Mouse (Mus musculus): ENCODE data around the gene Olfr1410. TPM values are rescaled to one million over a fixed set of nuclear protein-coding genes. Genes with fewer than 3 reads are reported as not detected.

Olfr1410 gene
- polyA plus RNA-seq, 1 experiment = not detected

DNA sequence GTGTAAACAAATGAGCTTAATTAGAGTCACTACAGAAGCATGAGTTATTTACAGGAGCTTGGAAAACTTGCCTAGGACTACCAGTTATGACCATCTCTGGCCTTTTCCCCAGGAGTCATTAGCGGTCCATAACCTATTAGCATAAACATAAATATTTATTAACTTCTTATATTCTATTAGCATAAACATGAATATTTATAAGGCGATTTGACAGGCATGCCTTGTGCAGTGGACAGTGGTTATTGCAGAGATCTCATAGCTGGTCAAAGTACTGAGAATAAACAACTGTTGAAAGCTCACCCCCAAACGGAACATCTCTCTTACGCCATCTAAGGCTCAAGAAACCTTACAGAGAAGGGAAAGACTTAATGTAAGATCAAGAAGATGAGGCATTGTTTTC is 7.6 kb downstream of the Olfr1410 start:
- H3K36me3 ChIP-seq (ENCODE audit: control insufficient read depth, insufficient read depth, low read length) = no peaks in the 10 kb centered on the region
- no peaks in the 10 kb centered on the region for H3K27me3 ChIP-seq (replicated peaks; ENCODE audit: control insufficient read depth, insufficient read depth, low read length)
- WGBS = 41% methylated on average over 4 of the region's 4 CpGs
- no peak overlapping the region for H3K27ac ChIP-seq (ENCODE audit: insufficient read depth, low read depth, low read length)
- no peak for DNase-seq
- no peaks in the 10 kb centered on the region for H3K4me1 ChIP-seq (ENCODE audit: control insufficient read depth, insufficient read depth, low read length)
- no peak overlapping the region for H3K4me3 ChIP-seq (ENCODE audit: insufficient read depth, low read depth, low read length)
- TF ChIP-seq POLR2A (IDR thresholded peaks at IDR 0.05; ENCODE audit: low read depth, low read length) (no peak), CTCF (conservative IDR thresholded peaks at IDR 0.05; ENCODE audit: insufficient read depth, insufficient read length, low read depth, low read length) (no peak)

DNA sequence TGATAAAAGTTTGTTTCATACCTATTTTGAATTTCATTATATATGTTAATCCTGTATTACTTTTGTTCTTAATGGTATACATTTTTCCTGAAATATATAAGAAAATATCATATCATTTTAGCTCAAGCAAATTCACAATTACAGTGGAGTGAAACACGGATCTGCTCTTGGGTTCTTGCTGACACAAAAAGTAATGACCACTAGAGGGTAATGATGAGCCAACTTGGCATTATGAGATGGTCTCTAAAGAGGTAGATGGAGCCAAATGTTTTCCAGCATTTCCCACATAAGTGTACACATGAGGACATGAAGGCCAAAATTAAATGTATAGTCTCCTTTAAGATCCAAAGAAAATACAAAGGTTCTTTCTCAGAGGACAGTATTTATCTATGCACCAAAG is 8.9 kb downstream of the Olfr1410 start:
- Histone ChIP-seq H3K27ac (ENCODE audit: insufficient read depth, low read depth, low read length) (no peak overlapping the region), H3K4me3 (ENCODE audit: insufficient read depth, low read depth, low read length) (no peak overlapping the region), H3K4me1 (ENCODE audit: control insufficient read depth, insufficient read depth, low read length) (no peaks in the 10 kb centered on the region), H3K36me3 (ENCODE audit: control insufficient read depth, insufficient read depth, low read length) (no peaks in the 10 kb centered on the region), H3K27me3 (replicated peaks; ENCODE audit: control insufficient read depth, insufficient read depth, low read length) (no peaks in the 10 kb centered on the region)
- TF ChIP-seq POLR2A (IDR thresholded peaks at IDR 0.05; ENCODE audit: low read depth, low read length) (no peak), CTCF (conservative IDR thresholded peaks at IDR 0.05; ENCODE audit: insufficient read depth, insufficient read length, low read depth, low read length) (no peak; the same call in 1 of the 2 replicates)
- peak; percentile 26 for DNase-seq
- WGBS = 2% methylated on average over 1 of the region's 1 CpGs

DNA sequence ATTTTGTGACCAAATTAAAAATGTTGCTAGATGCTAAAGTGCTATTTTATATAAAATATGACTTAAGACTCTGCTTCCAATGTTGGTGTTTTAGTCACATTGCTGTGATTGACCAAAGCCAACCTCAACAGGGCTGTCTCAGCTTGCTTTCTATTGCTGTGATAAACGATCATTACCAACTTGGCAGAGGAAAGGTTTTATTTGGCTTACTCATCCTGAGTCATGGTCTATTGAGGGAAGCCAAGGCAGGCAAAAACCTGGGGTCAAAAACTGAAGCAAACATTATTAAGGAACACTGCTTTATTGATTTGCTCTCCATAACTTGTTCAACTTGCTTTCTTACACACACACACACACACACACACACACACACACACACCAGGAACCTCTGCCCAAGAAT is 10.5 kb downstream of the Olfr1410 start:
- no peak for DNase-seq
- Histone ChIP-seq H3K4me1 (ENCODE audit: control insufficient read depth, insufficient read depth, low read length) (no peaks in the 10 kb centered on the region), H3K27ac (ENCODE audit: insufficient read depth, low read depth, low read length) (no peak overlapping the region), H3K4me3 (ENCODE audit: insufficient read depth, low read depth, low read length) (no peak overlapping the region), H3K36me3 (ENCODE audit: control insufficient read depth, insufficient read depth, low read length) (no peaks in the 10 kb centered on the region), H3K27me3 (replicated peaks; ENCODE audit: control insufficient read depth, insufficient read depth, low read length) (no peaks in the 10 kb centered on the region)
- TF ChIP-seq CTCF (conservative IDR thresholded peaks at IDR 0.05; ENCODE audit: insufficient read depth, insufficient read length, low read depth, low read length) (no peak), POLR2A (IDR thresholded peaks at IDR 0.05; ENCODE audit: low read depth, low read length) (no peak)
- 73% methylated on average over 1 of the region's 1 CpGs for WGBS

DNA sequence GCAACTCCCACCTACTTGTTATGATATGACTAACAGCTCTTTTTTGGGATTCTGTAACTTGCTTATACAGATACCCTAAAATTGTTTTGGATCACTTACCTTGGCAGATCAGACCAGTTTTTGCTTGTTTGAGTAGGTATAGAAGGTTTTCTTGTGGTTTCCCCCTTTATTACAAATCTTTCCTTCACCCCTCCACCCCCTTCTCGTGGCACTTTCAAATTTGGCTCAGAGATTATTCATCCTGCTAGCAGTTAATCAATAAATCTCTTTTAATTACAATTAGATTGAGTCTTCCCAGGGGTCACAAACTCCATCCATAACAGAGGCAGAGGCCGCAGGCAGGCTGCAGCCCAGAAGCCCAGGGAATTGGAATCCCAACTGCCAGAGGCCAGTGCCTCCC is 11.9 kb downstream of the Olfr1410 start, which contains the start of gene Olfr12:
Gene Olfr12, plus strand, starts transcription at position 301 of the 400 bp plus-strand sequence.
- Histone ChIP-seq H3K27ac (ENCODE audit: insufficient read depth, low read depth, low read length) (no peak within 1 kb of the TSS), H3K36me3 (ENCODE audit: control insufficient read depth, insufficient read depth, low read length) (no peaks in the 10 kb centered on the region), H3K4me3 (ENCODE audit: insufficient read depth, low read depth, low read length) (no peak within 1 kb of the TSS), H3K4me1 (ENCODE audit: control insufficient read depth, insufficient read depth, low read length) (no peaks in the 10 kb centered on the region), H3K27me3 (replicated peaks; ENCODE audit: control insufficient read depth, insufficient read depth, low read length) (no peaks in the 10 kb centered on the region)
- no peak for TF ChIP-seq POLR2A (IDR thresholded peaks at IDR 0.05; ENCODE audit: low read depth, low read length)
- TF ChIP-seq CTCF (conservative IDR thresholded peaks at IDR 0.05; ENCODE audit: insufficient read depth, insufficient read length, low read depth, low read length) = no peak
- WGBS = 62% methylated on average over 2 of the region's 2 CpGs
- no peak for DNase-seq

DNA sequence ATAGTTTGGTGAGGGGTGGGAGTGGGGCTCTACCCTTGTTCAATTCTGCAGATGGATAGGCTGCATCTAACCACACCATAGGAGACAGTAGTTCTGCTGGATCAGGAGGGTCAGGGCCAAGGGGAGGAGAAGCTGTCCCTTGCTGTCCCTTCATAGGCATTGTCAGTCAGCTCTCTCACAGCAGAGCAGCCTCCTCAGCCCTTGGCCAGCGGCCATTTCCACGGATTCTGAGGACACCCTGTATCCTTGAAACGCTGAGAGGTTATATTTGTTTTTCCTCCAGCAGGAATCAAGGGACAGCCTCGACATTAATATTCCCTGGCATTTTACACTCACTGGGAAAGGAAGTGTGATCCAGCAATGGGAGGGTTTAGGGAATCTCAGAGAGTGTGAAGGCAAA is 12.8 kb downstream of the Olfr1410 start:
- Histone ChIP-seq H3K4me1 (ENCODE audit: control insufficient read depth, insufficient read depth, low read length) (no peaks in the 10 kb centered on the region), H3K36me3 (ENCODE audit: control insufficient read depth, insufficient read depth, low read length) (no peaks in the 10 kb centered on the region), H3K27ac (ENCODE audit: insufficient read depth, low read depth, low read length) (no peak overlapping the region), H3K27me3 (replicated peaks; ENCODE audit: control insufficient read depth, insufficient read depth, low read length) (no peaks in the 10 kb centered on the region), H3K4me3 (ENCODE audit: insufficient read depth, low read depth, low read length) (no peak overlapping the region)
- 37% methylated on average over 4 of the region's 4 CpGs for WGBS
- no peak for DNase-seq
- no peak for TF ChIP-seq CTCF (conservative IDR thresholded peaks at IDR 0.05; ENCODE audit: insufficient read depth, insufficient read length, low read depth, low read length)
- no peak for TF ChIP-seq POLR2A (IDR thresholded peaks at IDR 0.05; ENCODE audit: low read depth, low read length)

DNA sequence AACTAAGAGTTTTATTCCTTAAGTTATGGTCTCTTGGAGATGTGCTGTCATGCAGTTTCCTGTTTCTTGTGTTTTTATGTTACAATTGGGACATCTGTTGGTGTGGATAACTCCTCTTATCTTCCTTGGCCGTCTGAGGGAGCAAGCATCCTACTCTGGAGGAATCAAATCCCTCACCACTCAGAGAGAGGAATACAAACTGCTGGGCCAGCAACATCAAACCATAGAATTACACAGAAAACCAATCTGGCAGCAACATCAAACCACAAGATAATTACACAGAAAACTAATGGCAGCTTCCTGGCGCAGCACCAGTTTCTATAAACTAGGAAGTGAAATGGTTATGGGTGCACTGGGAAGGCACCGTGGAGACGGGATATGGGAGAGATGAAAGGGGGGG is 22.6 kb downstream of the Olfr1410 start:
- WGBS = 59% methylated on average over 4 of the region's 4 CpGs
- H3K36me3 ChIP-seq (ENCODE audit: control insufficient read depth, insufficient read depth, low read length) = no peaks in the 10 kb centered on the region
- DNase-seq = no peak
- H3K27ac ChIP-seq (ENCODE audit: insufficient read depth, low read depth, low read length) = no peak overlapping the region
- no peaks in the 10 kb centered on the region for H3K27me3 ChIP-seq (replicated peaks; ENCODE audit: control insufficient read depth, insufficient read depth, low read length)
- H3K4me3 ChIP-seq (ENCODE audit: insufficient read depth, low read depth, low read length) = no peak overlapping the region
- no peaks in the 10 kb centered on the region for H3K4me1 ChIP-seq (ENCODE audit: control insufficient read depth, insufficient read depth, low read length)
- TF ChIP-seq POLR2A (IDR thresholded peaks at IDR 0.05; ENCODE audit: low read depth, low read length) = no peak
- no peak for TF ChIP-seq CTCF (conservative IDR thresholded peaks at IDR 0.05; ENCODE audit: insufficient read depth, insufficient read length, low read depth, low read length)

DNA sequence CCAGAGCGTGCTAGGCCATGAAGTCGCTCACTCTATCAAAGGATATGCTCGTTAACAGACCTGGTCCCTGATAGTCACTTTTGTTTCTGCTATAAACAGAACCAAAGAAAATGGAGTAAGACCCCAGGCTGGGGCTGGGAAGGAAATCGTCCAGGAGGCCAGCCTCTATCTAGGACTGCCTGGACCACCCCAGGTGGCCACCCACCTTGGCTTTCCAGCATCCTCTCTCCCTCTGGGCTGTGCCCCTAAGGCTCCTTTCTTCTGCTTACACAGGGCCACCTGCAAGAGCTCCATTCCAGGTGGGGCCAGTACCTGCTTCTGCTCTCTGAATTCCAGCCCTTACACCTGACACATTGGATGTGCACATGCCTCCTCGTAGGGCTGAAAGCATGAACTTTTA is 26.6 kb downstream of the Olfr1410 start:
- Histone ChIP-seq H3K27ac (ENCODE audit: insufficient read depth, low read depth, low read length) (no peak overlapping the region), H3K4me3 (ENCODE audit: insufficient read depth, low read depth, low read length) (no peak overlapping the region), H3K36me3 (ENCODE audit: control insufficient read depth, insufficient read depth, low read length) (no peaks in the 10 kb centered on the region), H3K4me1 (ENCODE audit: control insufficient read depth, insufficient read depth, low read length) (no peaks in the 10 kb centered on the region), H3K27me3 (replicated peaks; ENCODE audit: control insufficient read depth, insufficient read depth, low read length) (no peaks in the 10 kb centered on the region)
- TF ChIP-seq CTCF (conservative IDR thresholded peaks at IDR 0.05; ENCODE audit: insufficient read depth, insufficient read length, low read depth, low read length) (no peak), POLR2A (IDR thresholded peaks at IDR 0.05; ENCODE audit: low read depth, low read length) (no peak)
- DNase-seq = no peak
- WGBS = 79% methylated on average over 5 of the region's 5 CpGs

DNA sequence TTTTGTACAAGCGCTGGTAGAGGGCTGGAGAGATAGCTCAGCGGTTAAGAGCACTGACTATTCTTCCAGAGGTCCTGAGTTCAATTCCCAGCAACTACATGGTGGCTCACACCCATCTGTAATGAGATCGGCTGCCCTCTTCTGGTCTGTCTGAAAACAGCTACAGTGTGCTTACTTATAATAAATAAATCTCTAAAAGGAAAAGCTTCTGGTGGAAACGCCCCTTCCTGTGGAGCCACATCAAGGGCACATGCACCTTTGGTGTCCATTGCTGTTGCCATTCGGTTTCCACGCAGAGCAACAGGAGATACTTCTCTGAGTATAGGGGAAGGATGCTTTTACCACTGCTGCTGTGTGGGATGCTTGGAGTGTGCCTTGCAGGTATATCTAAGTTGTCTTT is 27.4 kb downstream of the Olfr1410 start:
- Histone ChIP-seq H3K4me1 (ENCODE audit: control insufficient read depth, insufficient read depth, low read length) (no peaks in the 10 kb centered on the region), H3K36me3 (ENCODE audit: control insufficient read depth, insufficient read depth, low read length) (no peaks in the 10 kb centered on the region), H3K27ac (ENCODE audit: insufficient read depth, low read depth, low read length) (no peak overlapping the region), H3K27me3 (replicated peaks; ENCODE audit: control insufficient read depth, insufficient read depth, low read length) (no peaks in the 10 kb centered on the region), H3K4me3 (ENCODE audit: insufficient read depth, low read depth, low read length) (no peak overlapping the region)
- 65% methylated on average over 6 of the region's 6 CpGs for WGBS
- TF ChIP-seq CTCF (conservative IDR thresholded peaks at IDR 0.05; ENCODE audit: insufficient read depth, insufficient read length, low read depth, low read length) (no peak), POLR2A (IDR thresholded peaks at IDR 0.05; ENCODE audit: low read depth, low read length) (no peak)
- no peak for DNase-seq

Measured in kidney, adult 2 months (tissue).